Mouse (Mus musculus): Measurements from ENCODE around the gene Tom1l1. TPM values are rescaled to one million over a fixed set of nuclear protein-coding genes. Genes with fewer than 3 reads are reported as not detected.

The Tom1l1 gene
- polyA plus RNA-seq, 1 experiment from 2014 or later = 31.2 TPM

DNA sequence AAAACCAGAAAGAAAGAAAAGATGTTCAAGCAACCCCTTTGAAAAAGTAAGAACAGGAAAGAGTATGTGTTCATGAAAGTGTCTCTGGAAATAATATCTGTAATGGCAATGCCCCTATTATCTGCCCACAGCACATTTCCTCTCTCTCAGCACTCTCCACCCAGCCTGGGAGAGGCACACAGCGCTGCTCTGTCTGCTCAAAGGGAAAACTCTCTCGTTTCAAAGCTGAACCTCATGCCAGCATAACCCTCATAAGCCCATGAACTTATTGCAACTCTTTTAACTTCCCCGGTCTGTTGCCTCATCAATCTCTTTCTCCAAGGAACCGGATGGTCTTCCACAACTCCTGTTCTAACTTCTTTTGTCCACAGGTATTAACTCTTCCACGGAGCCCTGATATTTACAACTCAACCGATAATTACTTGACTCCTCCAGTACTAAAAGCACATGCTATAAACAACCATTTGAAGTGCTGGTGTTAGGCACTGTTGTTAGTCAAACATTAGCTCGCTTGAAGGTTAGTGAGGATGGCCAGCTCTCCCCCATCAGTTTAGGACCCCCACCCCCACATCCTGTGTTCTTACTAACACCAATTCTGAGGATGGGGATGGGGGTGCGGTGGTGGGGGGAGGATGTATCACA is 23.7 kb downstream of the Tom1l1 start:
- H3K9me3 ChIP-seq (replicated peaks; ENCODE audit: control insufficient read depth, low read length) = no peaks in the 10 kb centered on the region
- 0 out of 2 replicates have a peak, but pooled peaks have one; percentile 69 for ATAC-seq (replicated peaks; ENCODE audit: extremely low read depth, insufficient read depth, low FRiP score)
- H3K4me1 ChIP-seq (ENCODE audit: control insufficient read depth, insufficient read depth, low read length) = peaks cover 22% of the 10 kb centered on the region
- H3K36me3 ChIP-seq (ENCODE audit: control insufficient read depth, insufficient read depth) = peaks cover 1% of the 10 kb centered on the region; the same call in 1 of the 2 replicates
- 26% methylated on average over 8 of the region's 8 CpGs for WGBS
- no peaks in the 10 kb centered on the region for H3K27me3 ChIP-seq (ENCODE audit: control insufficient read depth, insufficient read depth, low read length)
- 0 out of 2 replicates have a peak overlapping the region, but pooled peaks have one; percentile 1 for H3K9ac ChIP-seq (ENCODE audit: low read length)
- H3K4me2 ChIP-seq (ENCODE audit: low read depth, low read length) = peak overlapping the region; percentile 32; the same call in 1 of the 2 replicates
- H3K27ac ChIP-seq (ENCODE audit: low read length) = peak overlapping the region; percentile 47
- no peak overlapping the region for H3K4me3 ChIP-seq (ENCODE audit: low read length)

DNA sequence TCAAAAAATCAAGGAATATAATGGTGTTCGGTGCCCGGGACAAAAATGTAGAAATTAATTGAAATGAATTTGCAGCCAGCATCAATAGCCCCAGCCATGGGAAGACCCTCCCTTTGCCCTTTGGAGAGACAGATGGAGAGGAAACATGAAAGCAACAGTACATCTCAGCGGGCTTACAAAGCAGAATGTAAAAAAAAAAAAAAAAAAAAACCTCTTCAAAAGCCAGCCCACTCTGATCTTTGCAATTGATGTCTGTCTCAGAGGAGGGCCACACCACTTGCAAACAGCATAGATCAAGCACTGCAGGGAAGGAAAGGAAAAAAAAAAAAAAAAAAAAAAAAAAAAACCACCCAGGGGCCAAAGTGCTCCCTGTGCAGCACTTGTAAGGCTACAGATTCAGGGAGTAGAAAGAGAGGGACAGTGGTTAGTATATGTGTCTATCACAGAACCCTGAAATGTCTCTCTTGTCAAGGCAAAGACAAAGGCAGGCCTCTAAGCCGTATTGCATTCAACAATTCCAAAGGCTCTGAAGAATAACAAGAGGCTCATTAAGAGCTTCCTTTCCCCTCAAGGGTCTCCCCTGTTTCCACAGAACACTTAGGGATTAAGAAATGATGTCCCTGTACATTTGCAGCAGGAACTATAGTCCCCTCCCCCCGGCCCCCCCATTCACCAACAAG is 24.4 kb downstream of the Tom1l1 start:
- Histone ChIP-seq H3K4me2 (ENCODE audit: low read depth, low read length) (no peak overlapping the region), H3K4me1 (ENCODE audit: control insufficient read depth, insufficient read depth, low read length) (peaks cover 22% of the 10 kb centered on the region), H3K9ac (ENCODE audit: low read length) (0 out of 2 replicates have a peak overlapping the region, but pooled peaks have one; percentile 1), H3K4me3 (ENCODE audit: low read length) (no peak overlapping the region), H3K36me3 (ENCODE audit: control insufficient read depth, insufficient read depth) (no peaks in the 10 kb centered on the region), H3K9me3 (replicated peaks; ENCODE audit: control insufficient read depth, low read length) (no peaks in the 10 kb centered on the region), H3K27ac (ENCODE audit: low read length) (peak overlapping the region; percentile 47), H3K27me3 (ENCODE audit: control insufficient read depth, insufficient read depth, low read length) (no peaks in the 10 kb centered on the region)
- WGBS = 69% methylated on average over 5 of the region's 5 CpGs
- ATAC-seq (replicated peaks; ENCODE audit: extremely low read depth, insufficient read depth, low FRiP score) = no peak

DNA sequence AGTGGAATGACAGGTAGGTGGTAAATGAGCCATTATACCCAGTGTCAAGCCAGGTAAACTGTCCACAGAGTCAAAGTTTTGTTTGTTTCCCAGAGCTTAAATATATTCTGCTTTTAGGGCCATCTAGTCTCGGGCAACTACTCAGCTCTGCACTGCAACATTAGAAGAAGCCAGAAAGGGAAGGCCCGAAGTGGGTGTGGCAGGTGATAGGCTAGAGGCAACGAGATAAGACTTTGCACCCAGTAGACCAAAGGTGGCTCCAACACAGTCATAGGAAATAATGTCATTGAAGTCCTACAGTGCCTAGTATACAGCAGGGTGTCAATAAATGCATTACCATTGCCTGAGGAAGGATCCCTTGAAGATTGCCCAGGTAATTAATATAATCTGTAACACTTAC is 25.1 kb downstream of the Tom1l1 start:
- peaks cover 22% of the 10 kb centered on the region for H3K4me1 ChIP-seq (ENCODE audit: control insufficient read depth, insufficient read depth, low read length)
- H3K27me3 ChIP-seq (ENCODE audit: control insufficient read depth, insufficient read depth, low read length) = no peaks in the 10 kb centered on the region
- H3K4me2 ChIP-seq (ENCODE audit: low read depth, low read length) = no peak overlapping the region
- H3K36me3 ChIP-seq (ENCODE audit: control insufficient read depth, insufficient read depth) = peaks cover 1% of the 10 kb centered on the region; the same call in 1 of the 2 replicates
- H3K9me3 ChIP-seq (replicated peaks; ENCODE audit: control insufficient read depth, low read length) = no peaks in the 10 kb centered on the region
- no peak overlapping the region for H3K4me3 ChIP-seq (ENCODE audit: low read length)
- H3K9ac ChIP-seq (ENCODE audit: low read length) = no peak overlapping the region
- no peak for ATAC-seq (replicated peaks; ENCODE audit: extremely low read depth, insufficient read depth, low FRiP score)
- 57% methylated on average over 3 of the region's 3 CpGs for WGBS
- no peak overlapping the region for H3K27ac ChIP-seq (ENCODE audit: low read length)

DNA sequence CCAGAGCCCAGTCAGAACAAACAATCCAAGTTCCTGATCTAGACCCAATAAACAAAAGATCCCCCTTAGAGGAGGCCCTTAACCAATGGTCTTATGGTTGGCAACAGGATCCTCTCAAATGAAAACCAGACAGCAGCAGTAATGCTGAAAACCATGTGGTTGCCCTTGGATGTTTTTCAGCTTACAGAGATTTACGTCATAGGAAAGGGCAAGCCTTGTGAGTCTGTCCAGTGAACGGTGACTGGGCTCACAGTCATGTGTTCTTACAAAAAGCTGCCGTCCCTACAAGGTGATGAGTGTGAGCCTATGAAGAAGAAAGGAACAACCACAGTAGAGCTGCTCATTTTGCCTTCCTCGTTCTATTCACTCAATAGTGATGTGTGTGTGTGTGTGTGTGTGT is 27.5 kb downstream of the Tom1l1 start:
- ATAC-seq (replicated peaks; ENCODE audit: extremely low read depth, insufficient read depth, low FRiP score) = no peak
- Histone ChIP-seq H3K9ac (ENCODE audit: low read length) (no peak overlapping the region), H3K36me3 (ENCODE audit: control insufficient read depth, insufficient read depth) (peaks cover 16% of the 10 kb centered on the region), H3K4me1 (ENCODE audit: control insufficient read depth, insufficient read depth, low read length) (peaks cover 21% of the 10 kb centered on the region), H3K4me2 (ENCODE audit: low read depth, low read length) (no peak overlapping the region), H3K4me3 (ENCODE audit: low read length) (no peak overlapping the region), H3K27me3 (ENCODE audit: control insufficient read depth, insufficient read depth, low read length) (no peaks in the 10 kb centered on the region), H3K9me3 (replicated peaks; ENCODE audit: control insufficient read depth, low read length) (no peaks in the 10 kb centered on the region), H3K27ac (ENCODE audit: low read length) (no peak overlapping the region)
- WGBS = 74% methylated on average over 4 of the region's 4 CpGs

DNA sequence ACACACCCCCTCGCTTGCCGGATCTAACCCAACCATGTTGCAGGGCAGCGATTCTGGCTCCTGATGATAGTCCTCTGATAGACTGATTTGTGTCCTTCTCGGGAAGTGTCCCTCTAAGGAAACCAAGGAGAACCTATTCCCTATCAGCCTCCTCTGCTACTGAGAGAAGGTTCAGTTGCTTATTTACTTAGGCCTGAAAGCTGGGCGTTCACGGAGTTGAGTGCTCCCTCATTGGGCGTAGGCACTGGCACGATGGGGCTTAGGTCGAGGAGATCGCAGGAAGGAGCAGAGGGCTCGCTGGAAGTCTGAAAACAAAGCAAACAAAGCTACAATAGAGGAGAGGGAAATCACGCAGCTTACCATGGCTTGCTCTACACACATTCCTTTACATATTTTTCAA is 30.6 kb downstream of the Tom1l1 start:
- 81% methylated on average over 12 of the region's 12 CpGs for WGBS
- no peak overlapping the region for H3K4me2 ChIP-seq (ENCODE audit: low read depth, low read length)
- peaks cover 23% of the 10 kb centered on the region for H3K36me3 ChIP-seq (ENCODE audit: control insufficient read depth, insufficient read depth)
- no peak overlapping the region for H3K9ac ChIP-seq (ENCODE audit: low read length)
- no peaks in the 10 kb centered on the region for H3K27me3 ChIP-seq (ENCODE audit: control insufficient read depth, insufficient read depth, low read length)
- peaks cover 2% of the 10 kb centered on the region; the same call in 1 of the 2 replicates for H3K4me1 ChIP-seq (ENCODE audit: control insufficient read depth, insufficient read depth, low read length)
- no peak overlapping the region for H3K4me3 ChIP-seq (ENCODE audit: low read length)
- H3K9me3 ChIP-seq (replicated peaks; ENCODE audit: control insufficient read depth, low read length) = no peaks in the 10 kb centered on the region
- H3K27ac ChIP-seq (ENCODE audit: low read length) = no peak overlapping the region
- no peak for ATAC-seq (replicated peaks; ENCODE audit: extremely low read depth, insufficient read depth, low FRiP score)

DNA sequence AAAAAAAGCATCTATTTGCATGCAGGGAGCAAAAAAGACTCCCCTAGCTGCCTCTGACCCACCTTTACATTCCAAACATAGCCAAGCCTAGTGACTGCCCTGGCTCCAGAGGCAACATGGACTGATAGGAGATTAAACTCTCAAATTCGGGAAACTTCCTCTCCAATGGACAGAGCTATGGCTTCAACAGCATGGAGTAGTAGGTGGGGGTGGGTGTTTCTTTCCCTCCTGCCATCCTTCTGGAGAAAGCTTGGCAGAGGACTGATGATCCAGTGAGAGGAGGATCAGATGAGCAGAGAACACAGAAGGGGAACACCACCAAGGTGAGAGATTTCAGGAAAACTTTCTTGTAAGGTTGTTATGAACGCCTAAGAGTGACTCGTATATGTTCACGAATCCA is 35.6 kb downstream of the Tom1l1 start:
- Histone ChIP-seq H3K4me2 (ENCODE audit: low read depth, low read length) (no peak overlapping the region), H3K9me3 (replicated peaks; ENCODE audit: control insufficient read depth, low read length) (no peaks in the 10 kb centered on the region), H3K9ac (ENCODE audit: low read length) (no peak overlapping the region), H3K27me3 (ENCODE audit: control insufficient read depth, insufficient read depth, low read length) (no peaks in the 10 kb centered on the region), H3K36me3 (ENCODE audit: control insufficient read depth, insufficient read depth) (peaks cover 39% of the 10 kb centered on the region), H3K27ac (ENCODE audit: low read length) (no peak overlapping the region), H3K4me1 (ENCODE audit: control insufficient read depth, insufficient read depth, low read length) (peaks cover 2% of the 10 kb centered on the region; the same call in 1 of the 2 replicates), H3K4me3 (ENCODE audit: low read length) (no peak overlapping the region)
- ATAC-seq (replicated peaks; ENCODE audit: extremely low read depth, insufficient read depth, low FRiP score) = no peak
- WGBS = 81% methylated on average over 4 of the region's 4 CpGs

DNA sequence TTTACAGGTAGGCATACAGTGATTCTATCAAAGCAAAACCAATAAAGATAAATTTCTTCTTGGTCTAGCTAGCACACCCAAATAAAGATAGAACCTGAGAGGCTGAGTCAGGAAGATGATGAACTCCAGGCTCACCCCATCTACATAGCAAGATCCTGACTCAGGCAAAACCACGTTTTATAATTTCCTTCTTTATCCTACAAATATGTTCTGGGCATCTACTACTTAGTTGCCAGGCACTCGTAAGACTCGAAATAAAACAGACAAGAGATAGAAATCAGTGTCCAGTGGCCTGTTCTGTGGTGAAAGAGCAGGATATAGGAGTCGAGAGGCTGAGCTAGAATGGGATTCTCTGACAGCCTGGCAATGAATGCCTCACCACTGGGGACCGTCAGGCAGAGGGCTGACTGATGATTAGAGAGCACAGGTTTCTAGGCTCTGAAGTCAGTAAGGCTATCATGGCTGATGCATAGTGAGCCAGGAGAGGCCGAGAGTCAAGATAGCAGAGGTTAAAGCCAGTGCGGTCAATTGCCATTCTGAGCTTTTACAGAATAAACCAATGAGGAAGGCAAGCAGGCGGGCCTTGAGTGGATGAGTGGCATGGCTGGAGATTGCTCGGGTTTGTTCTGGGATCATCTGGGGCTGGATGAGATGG is 37.8 kb downstream of the Tom1l1 start:
- no peak overlapping the region for H3K9ac ChIP-seq (ENCODE audit: low read length)
- no peak for ATAC-seq (replicated peaks; ENCODE audit: extremely low read depth, insufficient read depth, low FRiP score)
- H3K4me1 ChIP-seq (ENCODE audit: control insufficient read depth, insufficient read depth, low read length) = peaks cover 2% of the 10 kb centered on the region; the same call in 1 of the 2 replicates
- 47% methylated on average over 9 of the region's 9 CpGs for WGBS
- no peak overlapping the region for H3K27ac ChIP-seq (ENCODE audit: low read length)
- no peaks in the 10 kb centered on the region for H3K27me3 ChIP-seq (ENCODE audit: control insufficient read depth, insufficient read depth, low read length)
- H3K4me3 ChIP-seq (ENCODE audit: low read length) = no peak overlapping the region
- H3K4me2 ChIP-seq (ENCODE audit: low read depth, low read length) = no peak overlapping the region
- H3K9me3 ChIP-seq (replicated peaks; ENCODE audit: control insufficient read depth, low read length) = no peaks in the 10 kb centered on the region
- H3K36me3 ChIP-seq (ENCODE audit: control insufficient read depth, insufficient read depth) = peaks cover 37% of the 10 kb centered on the region

DNA sequence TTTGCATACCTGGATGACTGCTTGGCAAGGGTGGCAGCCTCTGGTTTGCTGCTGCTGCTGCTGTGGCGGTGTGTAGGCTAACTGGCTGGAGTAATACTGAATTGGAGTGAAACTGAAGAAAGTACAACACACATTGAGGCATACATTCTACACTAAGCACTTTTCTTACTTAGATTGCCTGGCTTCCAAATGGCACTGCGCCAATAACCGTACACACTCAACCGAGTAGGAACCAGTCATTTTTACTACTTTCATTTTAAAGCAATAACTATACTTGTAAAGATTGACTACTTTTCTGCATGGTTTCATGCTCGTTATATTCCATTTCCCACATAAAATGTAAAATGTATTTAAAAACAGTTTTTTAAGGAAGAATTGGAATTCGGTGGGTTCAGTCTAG is 38.4 kb downstream of the Tom1l1 start:
- Histone ChIP-seq H3K4me3 (ENCODE audit: low read length) (no peak overlapping the region), H3K36me3 (ENCODE audit: control insufficient read depth, insufficient read depth) (peaks cover 41% of the 10 kb centered on the region), H3K27me3 (ENCODE audit: control insufficient read depth, insufficient read depth, low read length) (no peaks in the 10 kb centered on the region), H3K27ac (ENCODE audit: low read length) (no peak overlapping the region), H3K4me1 (ENCODE audit: control insufficient read depth, insufficient read depth, low read length) (peaks cover 2% of the 10 kb centered on the region; the same call in 1 of the 2 replicates), H3K4me2 (ENCODE audit: low read depth, low read length) (no peak overlapping the region), H3K9ac (ENCODE audit: low read length) (no peak overlapping the region), H3K9me3 (replicated peaks; ENCODE audit: control insufficient read depth, low read length) (no peaks in the 10 kb centered on the region)
- no peak for ATAC-seq (replicated peaks; ENCODE audit: extremely low read depth, insufficient read depth, low FRiP score)
- WGBS = 84% methylated on average over 6 of the region's 6 CpGs
